Mouse (Mus musculus): ENCODE measurements around the gene Fkbp4.

Fkbp4 gene

DNA sequence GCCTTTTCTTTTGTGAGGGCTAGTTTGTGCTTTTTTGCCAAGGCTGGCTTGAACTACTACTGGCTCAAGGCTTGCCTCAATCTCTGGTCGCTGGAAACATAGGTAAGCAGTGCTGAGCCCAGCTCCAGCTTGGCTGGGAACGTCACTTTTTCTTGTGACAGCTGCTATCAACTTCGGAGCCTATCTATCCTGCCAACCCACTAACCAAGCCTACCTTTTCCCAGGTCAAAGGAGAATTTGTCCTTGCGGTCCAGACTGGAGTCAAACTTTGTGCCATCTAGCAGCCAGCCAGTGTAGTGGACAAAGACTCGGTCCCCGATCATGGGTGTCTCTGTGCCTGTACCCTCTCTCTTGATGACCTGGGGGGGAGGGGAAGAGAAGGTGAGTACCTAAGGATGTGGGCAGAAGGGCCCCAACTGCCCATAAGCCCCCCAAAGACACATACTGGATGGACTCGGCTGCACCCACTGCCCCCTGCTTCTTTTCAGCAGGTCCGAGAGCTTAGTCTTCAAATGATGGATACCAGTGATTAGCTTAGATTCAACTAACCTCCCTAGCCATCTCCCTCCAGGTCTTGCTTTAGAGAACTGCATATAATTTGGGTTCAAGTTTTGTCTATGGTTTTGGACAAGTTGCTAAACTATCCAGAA is 2.0 kb downstream of the Fkbp4 start:
- DNase-seq = no peak

DNA sequence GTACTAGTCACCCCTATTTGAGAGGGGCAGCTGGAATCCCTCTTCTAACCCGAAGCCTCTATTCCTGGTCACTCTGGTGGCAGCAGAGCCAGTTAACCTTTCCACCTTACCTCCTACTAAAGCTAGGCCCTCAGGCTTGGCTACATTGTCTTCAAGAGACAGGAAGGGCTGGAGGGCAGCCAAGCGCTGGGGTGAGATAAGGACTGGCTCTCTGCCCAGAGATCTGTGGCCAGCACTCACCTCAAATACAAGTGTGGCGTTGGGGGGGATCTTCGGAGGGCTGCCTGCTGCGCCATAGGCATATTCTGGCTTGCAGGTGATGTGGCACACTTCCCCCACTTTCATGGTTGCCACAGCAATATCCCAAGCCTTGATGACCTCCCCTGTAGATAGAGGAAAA is 3.0 kb downstream of the Fkbp4 start:
- DNase-seq = peak; percentile 35

GRCm38 (mm10) chr6:128433566-128433965 is 4.9 kb downstream of the Fkbp4 start:
- no peak for DNase-seq

- no peak for DNase-seq
Measured at GRCm38 (mm10) chr6:128432356-128432915, 6.0 kb downstream of the Fkbp4 start.

GRCm38 (mm10) chr6:128429826-128430225 is 8.7 kb downstream of the Fkbp4 start:
- DNase-seq = no peak

DNA sequence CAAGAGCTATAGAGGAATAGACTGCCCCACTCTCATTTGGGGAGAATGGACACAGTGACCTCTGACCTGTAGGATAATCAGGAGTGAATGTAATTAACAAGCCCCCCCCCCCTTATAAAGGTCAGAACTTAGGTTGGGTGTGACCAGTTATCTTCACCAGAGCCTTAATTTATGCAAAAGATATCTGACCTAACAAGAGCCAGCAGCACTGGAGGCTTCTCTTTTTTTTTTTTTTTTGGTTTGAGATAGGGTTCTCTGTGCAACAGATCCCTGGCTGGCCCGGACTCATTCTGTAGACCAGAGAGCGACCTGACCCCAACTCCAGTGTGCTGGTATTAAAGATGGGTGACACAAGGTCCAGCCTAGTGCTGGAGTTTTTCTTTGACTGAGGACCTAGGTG is 9.2 kb downstream of the Fkbp4 start:
- no peak for DNase-seq

- DNase-seq = no peak
Measured at GRCm38 (mm10) chr6:128427571-128427970, 10.9 kb downstream of the Fkbp4 start.

GRCm38 (mm10) chr6:128425046-128425445 is 13.4 kb downstream of the Fkbp4 start:
- no peak for DNase-seq

DNA sequence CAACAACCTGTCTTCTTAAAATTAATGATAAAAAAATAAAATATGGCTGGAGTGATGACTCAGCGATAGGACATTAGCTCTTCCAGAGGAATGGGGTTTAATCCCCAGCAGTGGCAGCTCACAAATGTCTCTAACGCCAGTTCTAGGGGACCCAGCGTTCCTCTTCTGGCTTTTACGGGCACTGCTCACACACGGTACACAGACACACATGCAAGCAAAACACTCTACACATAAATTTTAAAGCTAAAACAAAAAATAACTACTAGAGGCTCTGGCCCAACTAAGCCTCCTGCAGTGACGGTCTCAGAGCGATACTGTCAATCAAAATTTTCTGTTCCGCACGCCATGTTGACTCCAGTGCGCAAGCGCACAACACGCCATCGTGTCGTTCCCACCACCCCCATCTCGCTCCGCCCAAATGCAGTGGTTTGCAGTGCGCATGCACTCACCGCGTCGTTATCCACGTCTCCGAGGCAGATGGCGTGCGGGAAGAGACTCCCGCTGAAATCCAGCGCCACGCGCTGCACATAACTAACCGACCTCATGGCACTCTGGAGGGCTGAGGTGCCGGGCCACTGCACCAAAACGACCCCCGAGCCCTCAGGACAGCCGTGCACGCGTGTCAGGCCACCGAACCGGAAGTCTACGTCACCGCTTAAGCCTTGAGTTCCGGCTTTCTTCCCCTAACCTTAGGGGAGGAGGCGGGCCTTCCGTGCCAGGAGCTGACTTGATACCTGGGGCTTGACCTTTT is 14.0 kb downstream of the Fkbp4 start, which contains the start of gene Itfg2:
Itfg2 (minus strand) TSS at position 663 of the 751 bp plus-strand sequence.
- DNase-seq = peak; percentile 96

GRCm38 (mm10) chr6:128423496-128424268 is 14.8 kb downstream of the Fkbp4 start:
- peak; percentile 68 for DNase-seq

- DNase-seq = no peak
Measured at GRCm38 (mm10) chr6:128421480-128421879, 17.0 kb downstream of the Fkbp4 start.

DNA sequence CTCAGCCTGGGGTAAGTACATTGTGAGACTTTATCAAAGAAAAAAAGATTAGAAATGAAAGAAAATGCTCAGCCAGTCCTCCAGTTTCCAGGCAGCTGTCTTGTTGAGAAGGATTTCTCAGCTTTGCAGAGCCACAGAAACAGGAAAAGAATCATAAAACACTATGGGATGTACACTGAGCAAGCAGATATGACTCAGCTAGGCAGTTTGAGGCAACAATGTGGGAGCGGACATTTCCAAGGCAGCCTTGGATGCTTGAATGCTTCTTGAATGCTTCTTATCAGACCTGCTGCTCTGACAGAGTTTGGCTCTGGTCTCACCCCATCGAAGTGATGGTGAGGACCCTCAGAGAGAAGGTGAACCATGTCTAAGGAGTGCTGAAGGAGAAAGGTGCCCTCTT is 17.4 kb downstream of the Fkbp4 start:
- DNase-seq = no peak

- no peak for DNase-seq
Measured at GRCm38 (mm10) chr6:128418076-128418475, 20.4 kb downstream of the Fkbp4 start.

DNA sequence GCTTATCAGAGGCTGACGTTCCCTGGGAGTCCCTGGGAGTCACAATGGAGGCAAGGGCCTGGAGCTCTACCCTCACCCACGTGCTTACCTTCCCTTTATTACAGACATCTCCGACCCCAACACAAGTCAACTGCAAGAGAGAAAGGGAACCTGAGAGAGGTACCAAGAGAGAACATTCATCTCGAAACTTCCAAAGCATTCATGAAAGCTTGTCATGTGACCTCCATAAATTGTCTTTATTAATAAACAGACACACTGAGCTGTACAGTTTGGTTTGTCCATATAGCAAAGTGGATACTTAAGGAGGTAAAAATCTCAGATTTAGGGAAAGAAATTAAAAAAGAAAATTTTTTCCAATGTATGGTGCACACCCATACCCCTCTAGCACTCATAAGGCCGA is 22.3 kb downstream of the Fkbp4 start:
- DNase-seq = no peak

DNA sequence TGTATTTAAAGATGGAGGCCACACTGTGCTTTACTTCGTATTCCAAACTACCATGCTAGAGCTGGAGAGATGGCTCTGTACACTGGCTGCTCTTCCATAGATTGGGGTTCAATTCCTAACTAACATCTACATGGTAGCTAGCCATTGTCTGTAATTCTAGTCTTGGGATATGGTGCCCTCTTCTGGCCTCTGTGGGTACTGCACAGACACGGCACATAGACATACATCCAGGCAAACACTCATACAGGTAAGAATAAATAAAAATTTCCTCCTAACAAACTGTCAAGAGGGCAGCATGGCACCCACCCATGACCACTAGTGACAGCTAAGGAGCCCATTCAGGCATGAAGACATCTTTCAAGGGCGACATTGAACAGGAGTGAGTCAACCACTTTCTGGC is 27.4 kb downstream of the Fkbp4 start:
- peak; percentile 79 for DNase-seq

- no peak for DNase-seq
Measured at GRCm38 (mm10) chr6:128410305-128410704, 28.2 kb downstream of the Fkbp4 start.

GRCm38 (mm10) chr6:128408544-128409125 is 29.8 kb downstream of the Fkbp4 start:
- DNase-seq = no peak

DNA sequence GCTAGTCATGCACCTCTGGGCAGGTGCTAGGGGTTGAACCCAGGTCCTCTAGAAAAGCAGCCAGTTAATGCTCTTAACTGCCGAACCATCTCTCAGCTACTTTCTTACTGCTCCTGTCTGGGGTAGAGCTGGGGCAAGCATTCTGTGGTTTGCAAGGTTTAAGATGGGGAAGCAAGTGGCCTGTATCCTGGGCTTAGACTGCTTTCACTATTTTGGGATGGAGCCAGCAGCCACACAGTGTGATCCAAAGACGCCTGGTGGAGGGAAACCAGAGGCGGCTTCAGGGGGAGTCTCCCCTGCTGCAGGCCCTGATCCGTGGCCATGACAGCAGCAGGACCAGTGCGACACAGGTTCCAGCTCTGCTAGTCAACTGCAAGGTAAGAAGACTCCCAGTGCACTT is 33.8 kb downstream of the Fkbp4 start:
- no peak for DNase-seq

GRCm38 (mm10) chr6:128399421-128400185 is 38.9 kb downstream of the Fkbp4 start:
- DNase-seq = peak; percentile 19

DNA sequence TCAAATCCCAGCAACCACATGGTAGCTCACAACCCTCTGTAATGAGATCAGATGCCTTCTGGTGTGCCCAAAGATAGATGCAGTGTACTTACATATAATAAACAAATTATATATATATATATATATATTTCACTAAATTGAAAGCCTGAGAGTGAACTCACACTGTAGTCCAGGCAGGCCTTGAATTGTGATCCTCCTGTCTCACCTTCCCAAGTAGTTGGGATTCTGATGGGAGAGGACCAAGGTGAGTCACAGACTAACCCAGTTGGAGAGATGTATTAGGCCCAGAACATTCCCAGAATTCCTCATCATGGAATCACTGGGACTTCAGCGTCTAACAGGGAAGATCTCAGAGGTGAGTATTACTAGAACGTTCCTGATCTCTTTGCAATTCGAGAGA is 39.5 kb downstream of the Fkbp4 start, which contains the start of gene Nrip2:
Nrip2 (plus strand) TSS at position 301 of the 400 bp plus-strand sequence.
- no peak for DNase-seq

- peak; percentile 42 for DNase-seq
Measured at GRCm38 (mm10) chr6:128397574-128398261, 40.8 kb downstream of the Fkbp4 start.
